Mouse (Mus musculus) forebrain, embryonic 13.5 days (tissue): ENCODE results near the gene Gfod1. TPM values are rescaled to one million over a fixed set of nuclear protein-coding genes. Genes with fewer than 3 reads are reported as not detected.

ENCODE experiments used
- ATAC-seq: fragments of 200-750 bp; cut with Nextera tagmentation; 2 replicates; pipeline ENCODE4 v1.8.0; 2017
- H3K27ac ChIP-seq: fragments of 300-500 bp; sonication (generic); 2 replicates; pipeline ENCODE4 v1.5.1; 2015; ENCODE audit warnings: inconsistent platforms, mild to moderate bottlenecking, moderate library complexity
- H3K27me3 ChIP-seq: fragments of 300-500 bp; sonication (generic); 2 replicates; pipeline ENCODE4 v1.6.1; 2015; ENCODE audit warnings: mild to moderate bottlenecking, inconsistent platforms
- H3K36me3 ChIP-seq: fragments of 300-500 bp; sonication (generic); 2 replicates; pipeline ENCODE4 v1.6.1; 2015; ENCODE audit warnings: mild to moderate bottlenecking, inconsistent platforms; ENCODE audit not compliant: poor library complexity, severe bottlenecking
- H3K4me1 ChIP-seq: fragments of 300-500 bp; sonication (generic); 2 replicates; pipeline ENCODE4 v1.6.1; 2015; ENCODE audit warnings: inconsistent platforms
- H3K4me2 ChIP-seq: fragments of 300-500 bp; sonication (generic); 2 replicates; pipeline ENCODE4 v1.6.1; 2015; ENCODE audit warnings: inconsistent platforms, mild to moderate bottlenecking, moderate library complexity
- H3K4me3 ChIP-seq: fragments of 300-500 bp; sonication (generic); 2 replicates; pipeline ENCODE4 v1.5.1; 2015; ENCODE audit warnings: mild to moderate bottlenecking, inconsistent platforms
- H3K9ac ChIP-seq: fragments of 300-500 bp; sonication (generic); 2 replicates; pipeline ENCODE4 v1.6.1; 2015; ENCODE audit warnings: mild to moderate bottlenecking, inconsistent platforms
- H3K9me3 ChIP-seq: fragments of 300-500 bp; sonication (generic); replicated peaks from 2 replicates; pipeline ENCODE4 v1.6.1; 2016; ENCODE audit warnings: inconsistent platforms
- whole genome bisulfite sequencing: fragments of 180-500 bp; shearing (Covaris S2); methylation state at CpG from one replicate; pipeline ENCODE4 v1.1.7; 2015; 5-methylcytosine and 5-hydroxymethylcytosine counted together
- polyA plus RNA-seq: library from polyadenylated mRNA; unstranded; fragments of >200 nt; fragmentation: Nextera tagmentation; extraction: Ambion mirVana; gene quantifications from 2 replicates; pipeline ENCODE4 v1.2.1, GENCODE M21; 2015

Gfod1 gene
- polyA plus RNA-seq, 1 experiment from 2014 or later = 1.2 TPM

DNA sequence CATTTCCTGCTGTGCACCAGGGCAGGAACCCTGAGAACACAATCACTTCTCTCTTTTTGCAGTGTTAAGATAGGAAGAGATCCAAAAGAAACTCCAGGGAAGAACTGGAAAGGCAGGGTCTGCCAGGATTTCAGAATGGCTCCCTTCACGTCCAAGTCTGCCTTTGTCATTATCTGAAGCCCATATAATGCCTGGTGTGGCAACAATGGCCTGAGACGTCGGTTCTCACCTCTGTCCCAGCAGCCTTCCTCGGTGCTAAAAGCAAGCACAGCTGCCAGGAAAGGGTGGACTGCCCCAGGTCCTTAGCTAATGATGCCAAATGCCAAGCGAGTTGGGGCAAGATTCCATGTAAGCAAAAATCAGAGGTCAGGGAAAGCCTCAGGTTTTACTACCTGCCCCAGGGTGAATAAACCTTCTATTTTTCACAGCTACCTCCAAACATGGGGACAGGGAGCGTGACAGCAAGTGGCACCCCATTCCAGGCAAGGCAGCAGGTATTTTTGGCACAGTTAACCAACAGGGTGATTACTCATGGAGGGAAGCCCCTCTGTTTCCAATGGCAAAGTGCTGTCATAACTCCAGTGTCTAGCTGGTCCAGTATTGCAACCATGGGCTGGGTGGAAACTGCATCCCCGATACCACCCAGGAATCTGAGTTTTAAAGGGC lies 7.7 kb downstream of the Gfod1 start:
- Histone ChIP-seq H3K9me3 (no peaks in the 10 kb centered on the region), H3K9ac (no peak overlapping the region), H3K4me3 (no peak overlapping the region), H3K4me1 (peaks cover 22% of the 10 kb centered on the region), H3K27ac (no peak overlapping the region), H3K27me3 (peaks cover 15% of the 10 kb centered on the region), H3K36me3 (no peaks in the 10 kb centered on the region), H3K4me2 (no peak overlapping the region)
- no peak for ATAC-seq
- WGBS = 59% methylated on average over 7 of the region's 7 CpGs

DNA sequence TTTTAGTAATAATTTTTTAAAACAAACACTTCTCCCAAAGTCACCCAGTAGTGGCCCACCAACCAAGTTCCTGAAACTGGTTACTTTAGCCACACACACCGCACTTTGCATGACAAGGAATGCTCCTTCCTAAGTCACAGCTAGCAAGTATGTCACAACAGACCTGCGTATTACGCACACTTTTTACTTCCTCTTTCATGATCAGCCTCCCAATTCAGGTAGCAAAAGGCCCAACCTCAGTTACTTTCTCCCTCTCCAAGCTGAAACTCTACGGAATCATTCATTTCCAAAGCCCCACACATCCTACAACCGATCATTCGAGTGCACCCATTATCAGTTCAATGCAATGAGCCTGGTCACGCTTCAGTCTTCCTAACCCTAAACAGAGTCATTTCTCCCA lies 8.3 kb downstream of the Gfod1 start:
- no peak overlapping the region for H3K4me2 ChIP-seq
- H3K27ac ChIP-seq = no peak overlapping the region
- H3K9ac ChIP-seq = no peak overlapping the region
- no peak for ATAC-seq
- 89% methylated on average over 7 of the region's 7 CpGs for WGBS
- no peak overlapping the region for H3K4me3 ChIP-seq
- peaks cover 16% of the 10 kb centered on the region for H3K4me1 ChIP-seq
- no peaks in the 10 kb centered on the region for H3K9me3 ChIP-seq
- H3K36me3 ChIP-seq = no peaks in the 10 kb centered on the region
- H3K27me3 ChIP-seq = peaks cover 9% of the 10 kb centered on the region

DNA sequence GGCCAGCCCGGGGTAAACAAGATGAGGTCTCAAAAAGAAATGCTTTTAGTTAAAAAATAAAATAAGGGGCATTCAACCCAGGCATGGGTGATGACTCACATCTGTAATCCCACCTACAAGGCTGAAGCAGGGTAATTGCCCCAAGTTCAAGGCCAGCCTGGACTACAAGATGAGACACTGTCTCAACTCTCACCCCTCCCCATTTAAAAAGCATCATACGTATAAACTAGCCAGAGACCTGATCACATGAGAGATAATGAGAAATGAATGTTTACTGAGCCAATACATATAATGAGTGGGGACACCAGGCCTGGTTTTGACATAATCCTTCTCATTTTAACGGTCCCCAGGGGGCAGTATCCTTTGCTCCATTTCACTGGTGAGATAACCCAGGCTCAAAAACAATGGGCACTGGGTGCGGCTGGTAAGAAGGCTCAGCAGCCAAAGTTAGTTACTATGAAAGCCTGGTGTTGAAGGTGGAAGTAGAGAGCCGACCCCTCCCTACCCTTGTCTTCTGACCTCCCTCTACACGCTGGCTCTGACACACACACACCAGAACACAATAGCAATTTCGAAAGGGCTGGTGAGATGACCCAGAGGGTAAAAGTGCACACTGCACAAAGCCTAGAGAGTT lies 8.9 kb downstream of the Gfod1 start:
- WGBS = 61% methylated on average over 7 of the region's 7 CpGs

GRCm38 (mm10) chr13:43292892-43293291 lies 11.1 kb downstream of the Gfod1 start:
- no peak for ATAC-seq
- Histone ChIP-seq H3K27ac (no peak overlapping the region), H3K4me2 (no peak overlapping the region), H3K36me3 (no peaks in the 10 kb centered on the region), H3K27me3 (no peaks in the 10 kb centered on the region), H3K9me3 (no peaks in the 10 kb centered on the region), H3K4me3 (no peak overlapping the region), H3K9ac (no peak overlapping the region), H3K4me1 (peaks cover 18% of the 10 kb centered on the region)
- 79% methylated on average over 4 of the region's 4 CpGs for WGBS

More for the DNA sequence above, 8.9 kb downstream of the Gfod1 start:
- Histone ChIP-seq H3K27me3 (peaks cover 3% of the 10 kb centered on the region), H3K4me1 (peaks cover 10% of the 10 kb centered on the region; the same call in 1 of the 2 replicates), H3K36me3 (no peaks in the 10 kb centered on the region), H3K4me2 (no peak overlapping the region), H3K9me3 (no peaks in the 10 kb centered on the region), H3K27ac (no peak overlapping the region), H3K9ac (no peak overlapping the region), H3K4me3 (no peak overlapping the region)
- no peak for ATAC-seq

DNA sequence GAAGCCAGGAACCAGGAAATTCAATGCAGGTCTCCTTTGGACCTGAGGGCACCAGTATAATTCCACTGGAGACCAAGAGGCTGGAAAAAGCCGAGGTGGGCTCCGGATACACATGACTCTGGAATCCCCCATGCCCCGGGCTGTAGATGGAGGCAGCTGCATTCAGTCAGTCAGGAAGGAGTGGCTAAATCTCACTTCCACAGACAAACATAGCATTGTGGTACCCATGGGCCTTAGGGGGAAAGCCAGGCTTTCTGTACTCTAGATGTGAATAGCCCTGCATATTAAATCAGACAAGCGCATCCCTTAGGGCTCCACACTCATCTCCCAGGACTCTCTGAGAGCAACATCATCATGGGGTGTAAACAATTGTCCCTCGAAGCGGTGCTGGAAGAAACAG lies 14.9 kb downstream of the Gfod1 start:
- Histone ChIP-seq H3K9ac (no peak overlapping the region), H3K27me3 (no peaks in the 10 kb centered on the region), H3K27ac (no peak overlapping the region; the same call in 1 of the 2 replicates), H3K4me2 (no peak overlapping the region), H3K4me1 (peaks cover 18% of the 10 kb centered on the region), H3K36me3 (no peaks in the 10 kb centered on the region), H3K4me3 (no peak overlapping the region), H3K9me3 (no peaks in the 10 kb centered on the region)
- no peak for ATAC-seq
- WGBS = 66% methylated on average over 6 of the region's 6 CpGs

DNA sequence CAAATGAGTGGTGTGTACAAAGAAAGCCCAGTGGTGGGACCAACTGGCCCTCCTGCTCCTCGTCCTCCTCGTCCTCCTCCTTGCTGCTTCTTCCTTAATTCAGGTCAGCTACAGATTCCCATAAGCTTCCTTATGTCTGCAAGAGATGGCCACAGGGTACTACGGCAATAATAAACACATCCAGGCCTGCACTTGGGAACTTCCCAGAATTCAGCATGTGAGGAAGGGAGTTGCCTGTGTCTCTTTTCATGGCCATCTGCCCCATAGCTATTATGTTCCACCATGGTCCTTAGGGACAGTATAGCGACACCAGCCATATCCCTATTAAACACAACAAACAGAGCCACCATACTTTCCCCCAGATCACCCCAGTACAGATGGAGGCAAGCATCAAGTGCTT lies 15.5 kb downstream of the Gfod1 start:
- WGBS = 78% methylated on average over 4 of the region's 4 CpGs

DNA sequence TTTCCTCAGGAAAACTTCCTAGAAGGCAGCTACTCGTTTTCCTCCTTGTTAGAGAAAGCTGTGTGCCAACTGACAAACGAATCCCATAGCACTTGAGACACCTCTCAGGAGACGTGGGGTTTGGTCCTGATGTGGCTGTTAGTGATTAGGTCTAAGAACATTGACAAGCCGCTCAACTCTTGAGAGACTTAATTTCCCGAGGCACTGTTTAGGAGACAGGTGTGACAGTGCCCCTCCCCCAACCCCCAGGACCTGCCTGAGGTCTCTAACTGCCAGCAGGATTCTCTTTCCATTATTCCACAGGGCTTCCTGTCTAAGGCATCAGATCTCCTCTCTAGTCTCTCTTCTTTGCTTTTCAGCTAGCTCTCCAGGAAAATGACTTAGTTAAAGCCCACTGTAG lies 15.9 kb downstream of the Gfod1 start:
- H3K36me3 ChIP-seq = no peaks in the 10 kb centered on the region
- H3K27ac ChIP-seq = no peak overlapping the region
- H3K4me3 ChIP-seq = no peak overlapping the region
- no peaks in the 10 kb centered on the region for H3K9me3 ChIP-seq
- H3K27me3 ChIP-seq = no peaks in the 10 kb centered on the region
- ATAC-seq = no peak
- H3K4me2 ChIP-seq = no peak overlapping the region
- WGBS = 42% methylated on average over 5 of the region's 5 CpGs
- H3K4me1 ChIP-seq = peaks cover 18% of the 10 kb centered on the region
- no peak overlapping the region for H3K9ac ChIP-seq

More for the DNA sequence above, 15.5 kb downstream of the Gfod1 start:
- no peak for ATAC-seq
- H3K27me3 ChIP-seq = no peaks in the 10 kb centered on the region
- H3K36me3 ChIP-seq = no peaks in the 10 kb centered on the region
- H3K4me1 ChIP-seq = peaks cover 18% of the 10 kb centered on the region
- no peak overlapping the region for H3K9ac ChIP-seq
- no peaks in the 10 kb centered on the region for H3K9me3 ChIP-seq
- H3K4me2 ChIP-seq = no peak overlapping the region
- no peak overlapping the region for H3K4me3 ChIP-seq
- no peak overlapping the region for H3K27ac ChIP-seq

GRCm38 (mm10) chr13:43286836-43287235 lies 17.1 kb downstream of the Gfod1 start:
- no peaks in the 10 kb centered on the region for H3K27me3 ChIP-seq
- 81% methylated on average over 7 of the region's 7 CpGs for WGBS

DNA sequence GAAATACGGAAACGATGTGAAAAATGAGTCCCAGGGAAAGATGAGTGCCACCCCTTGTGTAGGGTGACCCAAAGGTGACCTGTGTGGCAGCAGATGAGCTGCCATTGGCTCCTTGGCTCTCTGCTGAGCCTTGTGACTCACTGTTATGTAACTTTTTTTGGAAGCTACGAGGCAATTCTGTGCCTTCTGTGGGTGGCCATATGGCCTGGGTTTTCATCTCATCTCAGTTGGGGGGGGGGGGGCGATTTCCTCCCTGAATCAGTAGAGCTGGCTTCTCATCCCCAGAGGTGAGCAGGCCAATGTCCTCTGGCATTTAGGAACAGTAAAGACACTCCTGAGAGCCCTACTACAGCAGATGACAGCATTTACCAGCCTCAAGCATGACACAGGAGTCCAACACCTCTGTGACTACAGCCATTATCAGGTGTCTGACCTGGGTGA lies 19.2 kb downstream of the Gfod1 start:
- Histone ChIP-seq H3K4me2 (no peak overlapping the region), H3K9ac (no peak overlapping the region), H3K4me3 (no peak overlapping the region), H3K9me3 (no peaks in the 10 kb centered on the region), H3K36me3 (no peaks in the 10 kb centered on the region), H3K27ac (no peak overlapping the region), H3K4me1 (peaks cover 18% of the 10 kb centered on the region), H3K27me3 (no peaks in the 10 kb centered on the region)
- 80% methylated on average over 4 of the region's 4 CpGs for WGBS
- ATAC-seq = no peak

More at GRCm38 (mm10) chr13:43286836-43287235, 17.1 kb downstream of the Gfod1 start:
- H3K36me3 ChIP-seq = no peaks in the 10 kb centered on the region
- peaks cover 18% of the 10 kb centered on the region for H3K4me1 ChIP-seq
- no peak overlapping the region for H3K4me3 ChIP-seq
- no peaks in the 10 kb centered on the region for H3K9me3 ChIP-seq
- no peak for ATAC-seq
- H3K4me2 ChIP-seq = no peak overlapping the region
- H3K27ac ChIP-seq = no peak overlapping the region
- H3K9ac ChIP-seq = no peak overlapping the region

GRCm38 (mm10) chr13:43273906-43274305 lies 30.1 kb downstream of the Gfod1 start:
- no peak overlapping the region for H3K9ac ChIP-seq
- H3K27ac ChIP-seq = no peak overlapping the region
- no peaks in the 10 kb centered on the region for H3K9me3 ChIP-seq
- no peaks in the 10 kb centered on the region for H3K36me3 ChIP-seq
- no peak overlapping the region for H3K4me3 ChIP-seq
- H3K4me2 ChIP-seq = no peak overlapping the region
- ATAC-seq = no peak
- WGBS = 76% methylated on average over 14 of the region's 14 CpGs
- peaks cover 16% of the 10 kb centered on the region for H3K4me1 ChIP-seq
- H3K27me3 ChIP-seq = no peaks in the 10 kb centered on the region; the same call in 1 of the 2 replicates

GRCm38 (mm10) chr13:43272303-43273135 lies 31.5 kb downstream of the Gfod1 start:
- peaks cover 2% of the 10 kb centered on the region; the same call in 1 of the 2 replicates for H3K27me3 ChIP-seq
- H3K27ac ChIP-seq = no peak overlapping the region
- no peaks in the 10 kb centered on the region for H3K36me3 ChIP-seq
- WGBS = 80% methylated on average over 13 of the region's 13 CpGs
- H3K4me3 ChIP-seq = no peak overlapping the region
- peaks cover 21% of the 10 kb centered on the region for H3K4me1 ChIP-seq
- H3K9me3 ChIP-seq = no peaks in the 10 kb centered on the region
- no peak overlapping the region for H3K4me2 ChIP-seq
- no peak overlapping the region for H3K9ac ChIP-seq
- ATAC-seq = no peak

DNA sequence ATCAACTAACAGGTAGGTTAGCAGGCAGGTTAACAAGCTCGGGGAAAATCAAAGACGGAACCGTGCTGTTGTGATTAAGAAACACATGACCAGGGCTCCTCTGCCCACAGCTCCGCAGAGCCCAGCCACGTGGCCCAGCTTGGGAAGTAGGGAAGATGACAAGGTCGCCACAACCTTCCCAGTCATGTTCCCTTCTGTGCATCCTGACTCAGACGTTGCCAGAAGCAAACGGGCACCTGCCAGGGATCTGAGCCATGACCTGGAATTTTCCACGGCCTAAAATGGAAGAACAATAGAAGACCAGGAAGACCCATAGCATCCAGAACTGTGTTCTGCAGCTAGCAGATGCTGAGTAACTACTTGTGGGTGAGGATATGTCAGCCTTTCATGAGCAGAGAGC lies 32.5 kb downstream of the Gfod1 start:
- WGBS = 82% methylated on average over 9 of the region's 9 CpGs

More for the DNA sequence above, 32.5 kb downstream of the Gfod1 start:
- no peak overlapping the region for H3K27ac ChIP-seq
- no peak overlapping the region for H3K9ac ChIP-seq
- H3K4me1 ChIP-seq = peaks cover 21% of the 10 kb centered on the region
- no peaks in the 10 kb centered on the region for H3K9me3 ChIP-seq
- H3K36me3 ChIP-seq = no peaks in the 10 kb centered on the region
- H3K27me3 ChIP-seq = peaks cover 2% of the 10 kb centered on the region; the same call in 1 of the 2 replicates
- no peak overlapping the region for H3K4me2 ChIP-seq
- no peak overlapping the region for H3K4me3 ChIP-seq
- no peak for ATAC-seq
